Mouse (Mus musculus) brain, embryonic 14.5 days (tissue): ENCODE data around the gene Hnrnpul2.

Source experiments
- CTCF ChIP-seq: fragments of 200-500 bp; IDR thresholded peaks from 2 replicates; pipeline ENCODE4 v1.5.1; 2012; ENCODE audit warnings: inconsistent platforms, mild to moderate bottlenecking, moderate library complexity, borderline replicate concordance; ENCODE audit not compliant: insufficient read depth, insufficient read length; ENCODE audit errors: extremely low read depth
- POLR2A ChIP-seq: fragments of 200-500 bp; IDR thresholded peaks from 2 replicates; pipeline ENCODE4 v1.6.1; 2012; ENCODE audit warnings: mild to moderate bottlenecking, inconsistent platforms, borderline replicate concordance; ENCODE audit not compliant: poor library complexity, insufficient read depth, insufficient read length, severe bottlenecking; ENCODE audit errors: extremely low read depth

GRCm38 (mm10) chr19:8842961-8843360, 23.2 kb downstream of the Hnrnpul2 start:
- TF ChIP-seq CTCF (no peak), POLR2A (no peak)
